8 mouse cellular contexts compared by ENCODE assay signal in the genomic region with DNA sequence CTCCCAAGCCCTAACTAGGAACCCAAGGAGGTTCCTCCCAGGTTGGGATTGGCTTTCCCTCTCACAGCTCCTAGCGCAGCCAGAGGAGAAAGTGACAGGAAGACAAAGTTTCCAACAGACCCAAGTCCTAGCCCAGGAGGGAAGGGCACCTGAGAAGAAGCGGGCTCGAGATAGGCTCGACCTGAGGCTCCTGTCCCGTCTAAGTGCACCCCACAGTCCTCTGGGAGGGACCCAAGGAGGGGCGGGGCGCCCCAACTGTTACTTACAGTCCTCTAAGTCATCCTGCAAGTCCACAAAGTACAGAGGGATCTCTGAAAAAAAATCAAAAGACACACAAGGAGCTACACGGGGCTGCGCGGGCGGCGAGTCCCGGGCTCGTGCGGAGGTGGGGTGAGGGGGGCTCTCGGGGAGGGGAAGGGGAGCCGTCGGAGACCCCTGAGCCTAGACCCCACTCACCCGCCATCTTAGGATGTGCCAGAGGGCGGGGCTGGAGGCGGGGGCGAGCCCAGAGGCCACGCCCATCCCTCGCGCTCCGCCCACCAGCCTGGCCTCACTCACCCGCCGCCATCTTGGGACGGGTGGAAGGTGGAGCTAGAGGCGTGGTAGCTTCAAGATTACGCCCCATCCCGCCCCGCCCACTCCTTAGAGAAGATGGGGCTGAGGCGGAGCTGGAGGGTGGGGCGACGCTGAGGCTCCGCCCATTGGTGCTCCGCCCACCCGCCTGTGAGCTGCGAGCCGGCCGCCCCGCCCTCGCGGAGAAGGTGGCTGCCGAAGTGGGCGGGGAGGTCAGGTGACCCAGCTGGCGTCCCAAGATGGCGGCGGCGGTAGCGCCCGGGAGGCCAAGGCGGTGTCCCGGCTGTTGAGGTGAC. TPM values are rescaled to one million over a fixed set of nuclear protein-coding genes. Genes with fewer than 3 reads are reported as not detected.
DNase-seq lines count a peak whose midpoint lies in the region; ATAC-seq lines count a peak whose summit lies in the region.

Rab22a (plus strand) TSS at position 704 of the 869 bp plus-strand sequence.

- DNase-seq in adrenal gland, adult 18-20 months (ENCODE audit: low spot score in 2 of 2), result peak; percentile 96 to 98
- DNase-seq in embryo, embryonic 11 days, result peak; percentile 100
- peak; percentile 99 for DNase-seq in gastrocnemius, postnatal 25 days
- peak; percentile 96 for DNase-seq in intestine, embryonic 14.5 days (ENCODE audit: low spot score)
- DNase-seq in left cerebral cortex, postnatal 14 days (ENCODE audit: low spot score in 2 of 2), result peak; percentile 97 to 98
- DNase-seq in mesoderm, embryonic 11.5 days (ENCODE audit: low read depth, low spot score), result peak; percentile 99
- peak; percentile 96 to 97 for DNase-seq in right cerebral cortex, postnatal 36 days (ENCODE audit: low spot score in 2 of 2)
- DNase-seq in yolk sac, embryonic 10.5 days (ENCODE audit: low spot score), result peak; percentile 99

- intact Hi-C loops in left cerebral cortex, postnatal 14 days (cut with DNase I), result no loop called here

- H3K4me3 ChIP-seq in intestine, embryonic 14.5 days (ENCODE audit: low read depth, low read length), result peak within 1 kb of the TSS; percentile 88

- peak; percentile 97 for ATAC-seq in intestine, embryonic 14.5 days (replicated peaks; ENCODE audit: low FRiP score, low TSS enrichment, low read depth)

- no peaks in the 10 kb centered on the region for H3K27me3 ChIP-seq in intestine, embryonic 14.5 days (replicated peaks; ENCODE audit: control insufficient read depth, insufficient read depth, low read length)

- peaks cover 23% of the 10 kb centered on the region; the same call in 1 of the 2 replicates for H3K36me3 ChIP-seq in intestine, embryonic 14.5 days (ENCODE audit: control insufficient read depth, insufficient read depth, low read length)

- WGBS in intestine, embryonic 14.5 days, result under 1% methylated on average over 55 of the region's 55 CpGs

- H3K9ac ChIP-seq in intestine, embryonic 14.5 days (ENCODE audit: low read length), result peak within 1 kb of the TSS; percentile 81

- H3K4me1 ChIP-seq in intestine, embryonic 14.5 days (replicated peaks; ENCODE audit: control insufficient read depth, insufficient read depth, low read length), result peaks cover 24% of the 10 kb centered on the region

- peak within 1 kb of the TSS; percentile 81 for H3K4me2 ChIP-seq in intestine, embryonic 14.5 days (ENCODE audit: low read length)

- no peaks in the 10 kb centered on the region for H3K9me3 ChIP-seq in intestine, embryonic 14.5 days (ENCODE audit: control insufficient read depth, low read length)

- H3K27ac ChIP-seq in intestine, embryonic 14.5 days (ENCODE audit: low read depth), result peak within 1 kb of the TSS; percentile 43; the same call in 1 of the 2 replicates

RNA-seq across cellular contexts. Expression of gene Rab22a, which starts in this region (rescaled TPM):
- total RNA-seq in adrenal gland, adult 18-20 months (2021), result 10 to 100 TPM; 28.0 to 38.0 TPM
- 10 to 100 TPM; 21.0 to 21.8 TPM for total RNA-seq in gastrocnemius, postnatal 25 days (2021)
- 33.0 and 34.5 TPM in 2 replicates for polyA plus RNA-seq in intestine, embryonic 14.5 days (2014; fragmentation: Nextera tagmentation; extraction: Ambion mirVana)
- 10 to 100 TPM; 25.2 to 27.2 TPM for total RNA-seq in left cerebral cortex, postnatal 14 days (2021)

Comparison
In these comparisons a context has a peak if more than half of its experiments do, and no peak if none do; other contexts are left out.
1. Peak in every context shown above with its lines: DNase-seq, ATAC-seq, H3K4me3 ChIP-seq and H3K27ac ChIP-seq.